Mouse (Mus musculus): ENCODE measurements around the gene Acss2. TPM values are rescaled to one million over a fixed set of nuclear protein-coding genes. Genes with fewer than 3 reads are reported as not detected.

Acss2 gene
- total and polyA plus RNA-seq, 2 experiments from 2014 or later = 20.1 to 40.5 TPM

- no peaks in the 10 kb centered on the region for H3K4me1 ChIP-seq (ENCODE audit: control insufficient read depth, insufficient read depth)
- no peak for TF ChIP-seq EP300 (IDR thresholded peaks at IDR 0.05; ENCODE audit: low read depth)
- no peak for TF ChIP-seq CTCF (IDR thresholded peaks at IDR 0.05; ENCODE audit: low read depth)
- no peak overlapping the region for H3K9ac ChIP-seq (replicated peaks; ENCODE audit: low read depth, low read length)
- H3K27ac ChIP-seq (ENCODE audit: low read depth) = no peak overlapping the region
- 73% methylated on average over 2 of the region's 2 CpGs for WGBS
- no peaks in the 10 kb centered on the region for H3K27me3 ChIP-seq (ENCODE audit: control insufficient read depth, insufficient read depth, low read length)
- H3K4me3 ChIP-seq (ENCODE audit: low read depth, low read length) = no peak overlapping the region
- H3K36me3 ChIP-seq (replicated peaks; ENCODE audit: control insufficient read depth, insufficient read depth, low read length) = peaks cover 18% of the 10 kb centered on the region
- no peaks in the 10 kb centered on the region for H3K9me3 ChIP-seq (replicated peaks; ENCODE audit: control insufficient read depth, low read length)
- ATAC-seq (ENCODE audit: insufficient read depth, low read depth) (no peak), DNase-seq (ENCODE audit: low spot score) (no peak)
- no peak overlapping the region for H3K4me2 ChIP-seq (ENCODE audit: low read depth, low read length)
Measured at GRCm38 (mm10) chr2:155554426-155554985, 36.8 kb downstream of the Acss2 start.

DNA sequence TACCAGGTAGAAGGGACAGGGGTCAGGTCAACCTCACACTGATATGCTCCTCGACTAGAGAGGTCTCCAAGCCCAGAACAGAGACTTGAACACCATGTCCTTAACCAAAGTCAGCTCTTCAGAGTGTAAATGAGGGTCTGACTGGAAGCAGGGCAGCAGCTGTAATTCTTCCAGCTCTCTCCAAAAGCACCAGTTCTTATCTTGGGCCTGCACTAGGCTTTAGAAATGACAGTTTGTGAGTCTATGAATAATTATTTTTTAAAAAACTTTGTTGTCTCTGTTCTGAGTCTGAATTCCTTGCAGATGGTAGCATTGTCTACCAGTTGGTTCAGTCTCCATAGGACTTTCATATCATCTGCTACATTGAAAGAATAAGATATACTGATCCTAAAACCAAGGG, 44.5 kb downstream of the Acss2 start:
- H3K9me3 ChIP-seq (replicated peaks; ENCODE audit: control insufficient read depth, low read length) = no peaks in the 10 kb centered on the region
- WGBS = 29% methylated on average over 1 of the region's 1 CpGs
- no peaks in the 10 kb centered on the region for H3K4me1 ChIP-seq (ENCODE audit: control insufficient read depth, insufficient read depth)
- H3K36me3 ChIP-seq (replicated peaks; ENCODE audit: control insufficient read depth, insufficient read depth, low read length) = peaks cover 57% of the 10 kb centered on the region
- DNase-seq (ENCODE audit: low spot score) (no peak), ATAC-seq (ENCODE audit: insufficient read depth, low read depth) (no peak)
- H3K9ac ChIP-seq (replicated peaks; ENCODE audit: low read depth, low read length) = no peak overlapping the region
- H3K27me3 ChIP-seq (ENCODE audit: control insufficient read depth, insufficient read depth, low read length) = no peaks in the 10 kb centered on the region
- H3K4me2 ChIP-seq (ENCODE audit: low read depth, low read length) = no peak overlapping the region
- TF ChIP-seq CTCF (IDR thresholded peaks at IDR 0.05; ENCODE audit: low read depth) (no peak), EP300 (IDR thresholded peaks at IDR 0.05; ENCODE audit: low read depth) (no peak)
- no peak overlapping the region for H3K4me3 ChIP-seq (ENCODE audit: low read depth, low read length)
- no peak overlapping the region for H3K27ac ChIP-seq (ENCODE audit: low read depth)

- ATAC-seq (ENCODE audit: insufficient read depth, low read depth) (no peak), DNase-seq (ENCODE audit: low spot score) (no peak)
- Histone ChIP-seq H3K9me3 (replicated peaks; ENCODE audit: control insufficient read depth, low read length) (no peaks in the 10 kb centered on the region), H3K4me3 (ENCODE audit: low read depth, low read length) (no peak overlapping the region), H3K36me3 (replicated peaks; ENCODE audit: control insufficient read depth, insufficient read depth, low read length) (peaks cover 63% of the 10 kb centered on the region), H3K9ac (replicated peaks; ENCODE audit: low read depth, low read length) (no peak overlapping the region), H3K4me1 (ENCODE audit: control insufficient read depth, insufficient read depth) (no peaks in the 10 kb centered on the region), H3K27me3 (ENCODE audit: control insufficient read depth, insufficient read depth, low read length) (no peaks in the 10 kb centered on the region), H3K27ac (ENCODE audit: low read depth) (no peak overlapping the region), H3K4me2 (ENCODE audit: low read depth, low read length) (no peak overlapping the region)
- 77% methylated on average over 4 of the region's 4 CpGs for WGBS
- TF ChIP-seq CTCF (IDR thresholded peaks at IDR 0.05; ENCODE audit: low read depth) = no peak
- no peak for TF ChIP-seq EP300 (IDR thresholded peaks at IDR 0.05; ENCODE audit: low read depth)
Measured at GRCm38 (mm10) chr2:155562934-155563333, 45.2 kb downstream of the Acss2 start.

- Histone ChIP-seq H3K9ac (replicated peaks; ENCODE audit: low read depth, low read length) (no peak overlapping the region), H3K27me3 (ENCODE audit: control insufficient read depth, insufficient read depth, low read length) (no peaks in the 10 kb centered on the region), H3K4me2 (ENCODE audit: low read depth, low read length) (no peak overlapping the region), H3K4me1 (ENCODE audit: control insufficient read depth, insufficient read depth) (no peaks in the 10 kb centered on the region), H3K9me3 (replicated peaks; ENCODE audit: control insufficient read depth, low read length) (no peaks in the 10 kb centered on the region), H3K36me3 (replicated peaks; ENCODE audit: control insufficient read depth, insufficient read depth, low read length) (peaks cover 27% of the 10 kb centered on the region), H3K27ac (ENCODE audit: low read depth) (no peak overlapping the region), H3K4me3 (ENCODE audit: low read depth, low read length) (no peak overlapping the region)
- no peak for TF ChIP-seq CTCF (IDR thresholded peaks at IDR 0.05; ENCODE audit: low read depth)
- no peak for TF ChIP-seq EP300 (IDR thresholded peaks at IDR 0.05; ENCODE audit: low read depth)
- 81% methylated on average over 5 of the region's 5 CpGs for WGBS
- no peak for ATAC-seq (ENCODE audit: insufficient read depth, low read depth)
- DNase-seq (ENCODE audit: low spot score) = no peak
Measured at GRCm38 (mm10) chr2:155567751-155568150, 50.0 kb downstream of the Acss2 start.

GRCm38 (mm10) chr2:155569223-155569807, 51.6 kb downstream of the Acss2 start:
- Histone ChIP-seq H3K4me1 (ENCODE audit: control insufficient read depth, insufficient read depth) (no peaks in the 10 kb centered on the region), H3K4me2 (ENCODE audit: low read depth, low read length) (no peak overlapping the region), H3K27ac (ENCODE audit: low read depth) (no peak overlapping the region), H3K9me3 (replicated peaks; ENCODE audit: control insufficient read depth, low read length) (no peaks in the 10 kb centered on the region), H3K4me3 (ENCODE audit: low read depth, low read length) (no peak overlapping the region), H3K27me3 (ENCODE audit: control insufficient read depth, insufficient read depth, low read length) (no peaks in the 10 kb centered on the region), H3K9ac (replicated peaks; ENCODE audit: low read depth, low read length) (no peak overlapping the region), H3K36me3 (replicated peaks; ENCODE audit: control insufficient read depth, insufficient read depth, low read length) (peaks cover 18% of the 10 kb centered on the region)
- WGBS = 47% methylated on average over 3 of the region's 3 CpGs
- DNase-seq (ENCODE audit: low spot score) (no peak), ATAC-seq (ENCODE audit: insufficient read depth, low read depth) (no peak)
- TF ChIP-seq EP300 (IDR thresholded peaks at IDR 0.05; ENCODE audit: low read depth) (no peak), CTCF (IDR thresholded peaks at IDR 0.05; ENCODE audit: low read depth) (no peak)

DNA sequence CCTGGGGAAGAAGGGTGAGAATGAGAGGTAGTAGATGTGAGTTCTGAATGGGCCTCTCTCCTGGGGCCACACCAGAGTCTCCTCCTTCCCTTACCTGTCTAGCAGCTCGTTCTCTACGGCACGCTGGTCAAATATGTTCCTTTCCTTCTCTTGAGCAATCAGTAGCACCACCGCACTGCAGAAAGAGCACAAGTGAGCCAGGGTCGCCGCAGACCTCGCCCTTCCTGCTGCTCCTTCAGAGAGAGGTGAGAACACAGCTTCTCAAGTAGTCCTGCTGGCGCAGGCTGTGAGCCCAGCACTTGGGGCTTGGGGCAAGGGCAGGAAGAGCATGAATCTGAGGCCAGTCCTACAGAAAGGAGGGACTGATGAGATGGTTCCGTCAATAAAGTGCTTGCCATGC, 55.3 kb downstream of the Acss2 start:
- TF ChIP-seq CTCF (IDR thresholded peaks at IDR 0.05; ENCODE audit: low read depth) = no peak
- DNase-seq (ENCODE audit: low spot score) (no peak), ATAC-seq (ENCODE audit: insufficient read depth, low read depth) (no peak)
- Histone ChIP-seq H3K4me3 (ENCODE audit: low read depth, low read length) (no peak overlapping the region), H3K4me1 (ENCODE audit: control insufficient read depth, insufficient read depth) (no peaks in the 10 kb centered on the region), H3K27me3 (ENCODE audit: control insufficient read depth, insufficient read depth, low read length) (no peaks in the 10 kb centered on the region), H3K36me3 (replicated peaks; ENCODE audit: control insufficient read depth, insufficient read depth, low read length) (peaks cover 19% of the 10 kb centered on the region), H3K4me2 (ENCODE audit: low read depth, low read length) (no peak overlapping the region), H3K9me3 (replicated peaks; ENCODE audit: control insufficient read depth, low read length) (no peaks in the 10 kb centered on the region), H3K27ac (ENCODE audit: low read depth) (no peak overlapping the region), H3K9ac (replicated peaks; ENCODE audit: low read depth, low read length) (no peak overlapping the region)
- 80% methylated on average over 9 of the region's 9 CpGs for WGBS

Measured in heart, postnatal 0 days (tissue).